Mouse (Mus musculus) frontal cortex, adult (tissue): Measurements from ENCODE around the gene Rps27.
"Not testable (repeated sequence)": the region's sequence is repeated elsewhere in the genome, so short reads cannot be mapped to it uniquely, and the experiment has no call there.

Experiments used
- ATAC-seq: cut with Nextera tagmentation; 2 replicates; pipeline ENCODE4 v1.9.2; 2017; ENCODE audit warnings: mild to moderate bottlenecking, moderate library complexity, mixed read lengths; ENCODE audit not compliant: low TSS enrichment

The Rps27 gene

GRCm38 (mm10) chr3:90213377-90213866, at the start of gene Rps27, which contains the start of gene Rab13:
TSS of gene Rps27 (minus strand) at chr3:90213651.
TSS of gene Rab13 (plus strand) at chr3:90213695.
- peak; percentile 95 for ATAC-seq

- ATAC-seq, result no peak
Measured at GRCm38 (mm10) chr3:90258521-90258920, 45.1 kb upstream of the Rps27 start.

- ATAC-seq, result no peak
Measured at GRCm38 (mm10) chr3:90256731-90257530, 43.5 kb upstream of the Rps27 start.

- ATAC-seq, result no peak
Measured at GRCm38 (mm10) chr3:90255784-90256353, 42.4 kb upstream of the Rps27 start.

- ATAC-seq, result no peak
Measured at GRCm38 (mm10) chr3:90255194-90255565, 41.7 kb upstream of the Rps27 start.

DNA sequence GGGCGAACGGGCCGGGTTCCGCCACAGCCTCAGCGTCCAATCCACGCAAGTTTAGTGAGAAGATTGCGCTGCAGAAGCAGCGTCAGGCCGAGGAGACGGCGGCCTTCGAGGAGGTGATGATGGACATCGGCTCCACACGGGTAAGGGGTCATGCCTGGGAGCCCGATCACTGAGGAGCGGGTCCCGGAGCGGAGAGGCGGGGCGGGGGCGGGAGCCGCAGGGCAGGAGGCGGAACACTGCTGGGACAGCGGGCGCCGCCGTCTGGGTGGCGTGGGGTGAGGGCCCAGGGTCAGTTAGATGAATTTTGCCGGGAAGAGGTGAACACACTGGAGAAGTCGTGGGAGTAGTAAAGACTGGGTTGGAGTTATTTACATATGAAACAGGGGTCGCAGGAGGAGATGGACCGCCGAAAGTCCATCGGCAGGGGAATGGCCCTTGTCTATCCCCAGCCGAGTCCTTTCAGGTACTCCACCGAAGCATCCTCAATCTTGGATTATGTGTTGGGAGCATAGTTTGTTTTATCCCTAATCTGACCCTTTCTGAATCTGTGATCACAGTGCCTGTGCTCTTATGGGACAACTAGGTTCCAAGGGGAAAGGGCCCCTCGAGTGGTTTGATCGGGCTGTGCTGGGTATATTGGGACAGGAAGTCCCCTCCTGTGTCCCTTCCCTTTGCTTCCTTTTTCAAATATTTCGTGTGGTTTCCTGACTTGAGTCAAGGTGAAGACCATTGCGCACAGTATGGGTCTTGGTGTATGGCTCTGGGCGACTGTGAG, 41.2 kb upstream of the Rps27 start:
- no peak; the same call in none of the 2 replicates for ATAC-seq

DNA sequence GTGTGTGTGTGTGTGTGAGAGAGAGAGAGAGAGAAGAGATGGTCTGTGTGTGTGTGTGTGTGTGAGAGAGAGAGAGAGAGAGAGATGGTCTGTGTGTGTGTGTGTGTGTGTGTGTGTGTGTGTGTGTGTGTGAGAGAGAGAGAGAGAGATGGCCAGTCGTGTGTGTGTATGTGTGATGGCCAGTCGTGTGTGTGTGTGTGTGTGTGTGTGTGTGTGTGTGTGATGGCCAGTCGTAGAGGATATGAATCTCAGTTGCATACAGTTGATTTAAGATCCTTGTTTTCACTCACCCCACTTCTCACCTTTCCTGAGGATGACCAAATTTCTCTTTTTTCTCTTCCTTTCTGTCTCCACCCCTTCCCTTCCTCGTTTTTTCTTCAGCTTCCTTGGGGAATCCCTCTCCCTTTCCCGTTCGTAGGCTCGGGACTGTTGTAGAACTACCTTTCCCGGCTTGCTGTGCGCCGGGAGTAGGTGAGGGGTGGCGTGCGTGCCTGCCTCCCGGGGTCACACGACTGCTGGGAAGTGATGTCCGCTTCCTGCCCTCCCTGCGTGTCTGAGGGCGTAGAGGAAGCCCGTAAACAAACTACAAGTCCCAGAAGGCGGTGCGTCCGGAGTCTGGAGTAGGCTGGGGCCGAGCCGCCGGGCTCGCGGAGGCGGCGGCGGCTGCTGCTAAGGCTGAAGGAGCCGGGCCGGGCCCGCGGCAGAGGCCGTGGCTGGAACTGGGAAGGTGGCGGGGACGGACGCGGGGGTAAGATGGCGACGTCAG, 40.4 kb upstream of the Rps27 start, which contains the start of gene Crtc2:
TSS of gene Crtc2 (plus strand) at position 511 of the 766 bp plus-strand sequence.
- ATAC-seq, result peak; percentile 92

- ATAC-seq, result not testable (repeated sequence)
Measured at GRCm38 (mm10) chr3:90253174-90253573, 39.7 kb upstream of the Rps27 start.

DNA sequence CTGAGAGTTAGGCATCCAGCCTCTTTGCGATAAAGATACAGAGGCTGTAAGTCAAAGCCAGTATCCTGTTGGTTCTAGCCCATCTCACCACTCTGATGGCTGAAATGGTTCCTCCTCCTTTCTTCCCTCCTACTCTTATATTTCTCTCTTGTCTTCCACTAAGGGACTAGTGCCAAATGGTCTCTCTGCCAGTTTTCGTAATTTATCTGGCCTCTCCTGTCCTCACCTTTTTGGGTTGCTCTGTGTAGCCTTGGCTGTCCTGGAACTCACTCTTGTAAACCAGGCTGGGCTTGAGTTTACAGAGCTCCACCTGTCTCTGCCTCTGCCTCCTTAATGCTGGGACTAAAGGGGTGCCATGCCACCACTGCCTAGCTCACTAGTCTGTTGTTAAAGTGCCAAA, 39.2 kb upstream of the Rps27 start:
- not testable (repeated sequence) for ATAC-seq

- ATAC-seq, result not testable (repeated sequence)
Measured at GRCm38 (mm10) chr3:90251731-90252226, 38.3 kb upstream of the Rps27 start.

DNA sequence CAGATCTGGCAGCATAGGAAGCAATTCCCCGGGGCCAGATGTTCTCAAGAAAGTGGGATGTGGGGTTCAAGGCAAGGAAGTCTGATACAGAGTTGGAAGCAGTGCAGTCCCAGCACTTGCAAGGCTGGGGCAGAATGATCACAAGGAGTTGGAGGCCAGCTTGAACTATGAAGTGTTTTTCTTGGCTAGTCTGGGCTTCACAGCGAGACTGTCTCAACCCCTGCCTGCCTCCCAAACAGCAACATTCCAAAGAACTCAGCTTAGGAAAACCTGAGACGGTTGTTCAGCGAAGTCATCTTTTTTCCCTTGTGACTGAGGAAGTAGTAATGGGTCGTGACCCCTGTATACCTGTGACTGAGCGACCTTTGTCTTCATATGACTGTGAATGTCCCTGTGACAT, 37.3 kb upstream of the Rps27 start:
- ATAC-seq, result no peak

GRCm38 (mm10) chr3:90248746-90249100, 35.3 kb upstream of the Rps27 start:
- ATAC-seq, result 0 out of 2 replicates have a peak, but pooled peaks have one; percentile 1

DNA sequence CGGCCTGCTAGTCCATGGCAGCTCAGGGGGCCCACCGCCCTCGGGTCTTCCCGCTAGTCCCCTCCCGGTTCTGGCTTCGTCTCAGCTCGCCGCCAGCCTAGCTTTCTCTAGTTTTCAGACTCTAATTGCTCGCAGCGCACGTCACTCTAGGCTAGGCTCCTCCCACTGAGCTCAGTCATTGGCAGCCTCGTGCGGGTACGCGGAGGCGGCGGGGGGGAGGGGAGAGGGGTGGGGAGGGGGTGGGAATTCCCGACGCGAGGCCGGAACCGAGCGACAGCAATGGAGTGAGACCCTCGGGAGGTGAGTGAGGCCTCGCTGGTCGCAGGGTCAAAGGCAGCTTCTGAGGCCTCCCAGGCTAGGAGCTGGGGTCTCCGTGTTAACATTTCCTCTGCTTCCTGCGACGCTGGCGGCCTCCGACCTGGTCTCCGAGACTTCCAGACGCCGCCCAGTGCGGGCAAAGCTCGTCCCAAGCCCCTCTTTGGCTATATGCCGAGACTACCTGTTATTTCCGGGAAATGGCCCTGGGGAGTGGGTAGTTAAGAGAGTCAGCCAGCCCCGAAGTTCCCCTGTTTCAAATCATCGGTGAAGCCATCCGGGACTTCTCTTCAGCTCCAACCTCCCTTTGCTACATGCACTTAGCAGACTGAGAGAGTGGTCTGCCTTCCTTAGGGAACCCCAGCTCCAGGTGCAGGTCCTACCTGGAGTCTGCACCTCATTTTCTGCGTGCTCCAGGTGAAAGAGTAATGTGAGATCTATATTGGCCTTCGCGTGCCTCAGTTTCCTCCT, 34.7 kb upstream of the Rps27 start, which contains the start of gene Slc39a1:
TSS of gene Slc39a1 (plus strand) at position 213 of the 786 bp plus-strand sequence.
- ATAC-seq, result peak; percentile 88

GRCm38 (mm10) chr3:90247630-90247959, 34.1 kb upstream of the Rps27 start:
- no peak for ATAC-seq

DNA sequence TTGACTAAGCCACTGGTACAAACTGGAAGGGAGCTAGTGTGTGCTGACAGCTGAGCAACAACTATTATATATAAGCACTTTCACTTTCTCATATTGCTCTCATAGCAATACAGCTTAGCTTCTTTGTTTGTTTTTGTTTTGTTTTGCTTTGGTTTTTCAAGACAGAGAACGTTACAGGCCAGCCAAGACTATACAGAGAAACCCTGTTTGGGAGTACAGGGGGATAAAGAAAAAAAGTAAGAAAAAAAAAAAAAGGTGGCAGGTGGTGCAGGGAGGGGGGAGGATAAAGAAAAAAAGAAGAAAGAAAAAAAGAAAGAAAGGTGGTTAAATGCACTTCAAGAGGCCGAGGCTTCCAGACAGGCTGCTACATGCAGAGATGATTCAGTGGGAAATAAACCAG, 32.0 kb upstream of the Rps27 start:
- no peak for ATAC-seq

DNA sequence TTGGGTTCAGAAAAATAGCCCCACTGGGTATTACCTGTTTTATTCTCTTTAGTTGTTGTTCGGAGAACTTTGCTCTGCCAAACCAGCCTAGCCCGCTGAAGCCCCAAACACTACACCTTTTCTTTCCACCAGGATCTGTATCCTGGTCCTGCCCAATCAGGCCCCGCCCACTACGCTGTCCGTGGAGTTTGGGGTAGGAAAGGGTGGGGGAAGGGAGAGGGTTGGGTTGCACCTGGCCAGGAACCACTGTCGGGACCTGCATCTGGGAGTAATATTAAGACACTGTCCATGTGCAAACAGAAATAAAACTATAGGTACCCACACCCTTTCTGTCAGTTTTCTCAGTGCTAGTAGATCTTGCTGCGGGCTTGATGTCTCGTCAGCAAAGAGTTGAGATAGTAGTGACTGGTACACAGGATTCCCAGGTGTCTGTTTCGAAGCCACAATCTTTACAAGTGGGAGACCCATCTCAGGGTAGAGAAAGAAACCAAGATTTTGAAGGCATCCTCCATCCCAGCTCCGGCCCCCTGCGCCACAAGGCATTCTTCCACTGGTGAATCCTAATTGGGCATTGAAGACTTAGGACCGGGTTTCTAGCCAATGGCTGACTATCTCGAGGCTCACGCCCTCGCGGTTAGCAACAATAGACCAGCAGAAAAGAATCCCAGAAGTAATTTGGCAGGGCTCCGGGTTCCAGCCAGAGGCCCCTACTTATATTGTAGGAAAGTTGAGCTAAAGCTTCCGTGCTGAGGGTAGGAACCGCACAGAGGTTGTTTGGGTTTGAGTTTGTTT, 29.7 kb upstream of the Rps27 start, which contains the start of gene Creb3l4:
TSS of gene Creb3l4 (minus strand) at position 529 of the 792 bp plus-strand sequence.
- no peak for ATAC-seq

GRCm38 (mm10) chr3:90241669-90242358, 28.4 kb upstream of the Rps27 start:
- ATAC-seq, result no peak

GRCm38 (mm10) chr3:90241251-90241650, 27.8 kb upstream of the Rps27 start:
- ATAC-seq, result no peak
